Mouse (Mus musculus) embryonic fibroblast, embryonic 13.5 days (primary cell): ENCODE data around the gene Stt3a.

Experiments used
- CTCF ChIP-seq: IDR thresholded peaks from 2 replicates; pipeline ENCODE4 v1.5.1; 2011; ENCODE audit warnings: mild to moderate bottlenecking, control low read depth, low read length, moderate library complexity, borderline replicate concordance; ENCODE audit not compliant: insufficient read depth
- POLR2A ChIP-seq: IDR thresholded peaks from 2 replicates; pipeline ENCODE4 v1.6.1; 2011; ENCODE audit warnings: low read depth, mild to moderate bottlenecking, control low read depth, low read length, moderate library complexity

DNA sequence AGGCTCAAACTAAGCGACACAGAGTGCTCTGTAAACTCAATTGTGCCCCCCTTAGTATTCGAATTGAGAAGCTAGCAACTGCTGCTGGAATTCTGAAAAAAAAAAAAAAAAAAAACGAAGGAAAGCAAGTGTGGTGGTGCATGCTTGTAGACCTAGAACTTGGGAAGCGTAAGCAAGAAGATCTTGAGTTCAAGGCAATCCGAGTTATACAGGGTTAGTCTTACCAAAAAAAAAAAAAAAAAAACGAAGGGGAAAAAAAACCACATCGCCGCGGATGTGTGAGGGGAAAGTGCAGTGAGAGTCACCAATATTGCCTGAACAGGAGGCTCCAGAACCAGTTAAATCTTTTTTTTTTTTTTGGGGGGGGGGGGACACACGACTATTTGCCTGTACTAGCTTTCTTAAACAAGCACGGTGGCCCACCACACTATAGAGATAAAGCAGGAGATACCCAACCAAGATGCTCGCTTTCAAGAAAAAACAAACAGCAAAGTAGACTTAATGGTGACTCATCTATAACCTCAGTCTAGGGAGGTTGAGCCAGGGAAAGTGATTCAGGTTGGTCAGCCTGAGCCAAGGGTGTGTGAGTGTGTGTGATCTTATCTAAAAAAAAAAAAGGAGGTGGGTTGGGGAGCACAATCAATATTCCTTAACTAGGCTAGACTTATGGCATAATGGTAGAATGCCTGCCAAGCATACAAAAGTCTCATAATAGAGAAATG is 40.3 kb downstream of the Stt3a start, which contains the start of gene Chek1:
- TF ChIP-seq POLR2A (no peak), CTCF (no peak)
